Mouse (Mus musculus) limb, embryonic 12.5 days (tissue): ENCODE measurements around the gene Psg16. TPM values are rescaled to one million over a fixed set of nuclear protein-coding genes. Genes with fewer than 3 reads are reported as not detected.

Experiments
- ATAC-seq: fragments of 200-750 bp; cut with Nextera tagmentation; 2 replicates; pipeline ENCODE4 v1.8.0; 2017; ENCODE audit warnings: low read depth, moderate TSS enrichment; ENCODE audit not compliant: insufficient number of reproducible peaks, insufficient read depth, low FRiP score, low TSS enrichment
- H3K27ac ChIP-seq: fragments of 300-500 bp; sonication (generic); 2 replicates; pipeline ENCODE4 v1.5.1; 2016; ENCODE audit warnings: mild to moderate bottlenecking, moderate library complexity
- H3K27me3 ChIP-seq: fragments of 300-500 bp; sonication (generic); 2 replicates; pipeline ENCODE4 v1.6.1; 2016; ENCODE audit warnings: mild to moderate bottlenecking, moderate library complexity
- H3K36me3 ChIP-seq: fragments of 300-500 bp; sonication (generic); 2 replicates; pipeline ENCODE4 v1.6.1; 2016; ENCODE audit warnings: mild to moderate bottlenecking, moderate library complexity
- H3K4me1 ChIP-seq: fragments of 300-500 bp; sonication (generic); replicated peaks from 2 replicates; pipeline ENCODE4 v1.6.1; 2016
- H3K4me2 ChIP-seq: fragments of 300-500 bp; sonication (generic); 2 replicates; pipeline ENCODE4 v1.6.1; 2016; ENCODE audit warnings: mild to moderate bottlenecking, moderate library complexity
- H3K4me3 ChIP-seq: fragments of 300-500 bp; sonication (generic); replicated peaks from 2 replicates; pipeline ENCODE4 v1.5.1; 2016; ENCODE audit warnings: mild to moderate bottlenecking
- H3K9ac ChIP-seq: fragments of 300-500 bp; sonication (generic); replicated peaks from 2 replicates; pipeline ENCODE4 v1.6.1; 2016; ENCODE audit warnings: mild to moderate bottlenecking, moderate library complexity
- H3K9me3 ChIP-seq: fragments of 300-500 bp; sonication (generic); 2 replicates; pipeline ENCODE4 v1.6.1; 2016; ENCODE audit warnings: mild to moderate bottlenecking, moderate library complexity
- WGBS: fragments of 180-500 bp; shearing (Covaris S2); methylation state at CpG from one replicate; pipeline ENCODE4 v1.1.7; 2016; 5-methylcytosine and 5-hydroxymethylcytosine counted together
- polyA plus RNA-seq: library from polyadenylated mRNA; unstranded; fragments of >200 nt; fragmentation: Nextera tagmentation; extraction: Ambion mirVana; gene quantifications from 2 replicates; pipeline ENCODE4 v1.2.1, GENCODE M21; 2016

Gene Psg16
- polyA plus RNA-seq, 1 experiment from 2014 or later: 0.14 TPM

GRCm38 (mm10) chr7:17155634-17156033, 81.8 kb downstream of the Psg16 start:
- ATAC-seq: no peak
- Histone ChIP-seq H3K4me2 (no peak overlapping the region), H3K4me1 (no peaks in the 10 kb centered on the region), H3K4me3 (no peak overlapping the region), H3K27me3 (no peaks in the 10 kb centered on the region), H3K9ac (no peak overlapping the region), H3K9me3 (peaks cover 30% of the 10 kb centered on the region), H3K36me3 (no peaks in the 10 kb centered on the region), H3K27ac (no peak overlapping the region)
- 36% methylated on average over 2 of the region's 2 CpGs for WGBS

DNA sequence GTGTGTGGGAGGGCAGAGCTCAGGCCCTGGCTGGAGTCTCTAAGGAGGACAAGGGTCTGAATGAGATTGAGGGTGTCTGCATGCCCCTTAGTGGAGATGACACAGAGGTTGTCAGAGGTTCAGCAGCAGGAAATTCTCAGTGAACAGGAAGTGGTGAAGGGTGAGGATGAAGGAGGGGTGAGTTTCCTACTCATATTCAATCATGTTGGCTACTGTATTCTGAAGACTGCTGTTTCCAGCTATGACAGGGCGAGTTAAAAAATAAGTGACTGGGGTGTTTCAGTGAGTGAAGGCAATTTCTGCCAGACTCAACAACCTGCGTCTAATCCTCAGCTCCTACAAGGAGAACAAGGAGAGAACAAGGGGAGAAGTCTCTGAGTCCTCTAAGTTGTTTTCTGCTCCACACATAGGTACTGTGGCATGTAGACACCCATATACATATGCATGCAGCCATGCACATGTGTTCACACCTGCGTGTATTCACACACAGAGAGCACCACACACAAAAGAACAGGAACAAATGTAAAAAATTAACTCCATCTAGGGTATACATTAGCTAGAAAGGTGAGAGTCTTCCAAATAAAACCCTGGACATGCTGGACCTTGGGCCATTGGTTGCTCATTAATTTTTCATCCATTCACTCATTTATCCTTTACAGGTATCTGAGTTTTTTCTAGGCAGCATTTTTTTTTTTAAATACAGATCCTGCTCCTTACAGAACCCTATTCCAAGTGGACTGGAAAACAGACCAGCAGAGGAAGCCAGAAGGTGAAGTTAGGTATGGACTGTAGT, 83.2 kb downstream of the Psg16 start:
- no peak overlapping the region for H3K9ac ChIP-seq
- no peak overlapping the region for H3K4me3 ChIP-seq
- H3K27ac ChIP-seq: no peak overlapping the region
- H3K27me3 ChIP-seq: no peaks in the 10 kb centered on the region
- WGBS: 70% methylated on average over 3 of the region's 3 CpGs
- no peak overlapping the region for H3K4me2 ChIP-seq
- no peaks in the 10 kb centered on the region for H3K36me3 ChIP-seq
- no peak for ATAC-seq
- no peaks in the 10 kb centered on the region for H3K4me1 ChIP-seq
- peaks cover 40% of the 10 kb centered on the region for H3K9me3 ChIP-seq

- H3K9ac ChIP-seq: no peak overlapping the region
- H3K27ac ChIP-seq: no peak overlapping the region
- no peaks in the 10 kb centered on the region for H3K4me1 ChIP-seq
- no peak for ATAC-seq
- WGBS: 85% methylated on average over 7 of the region's 7 CpGs
- H3K4me3 ChIP-seq: no peak overlapping the region
- H3K9me3 ChIP-seq: peaks cover 35% of the 10 kb centered on the region
- no peak overlapping the region for H3K4me2 ChIP-seq
- no peaks in the 10 kb centered on the region for H3K36me3 ChIP-seq
- H3K27me3 ChIP-seq: no peaks in the 10 kb centered on the region
These were observed 85.2 kb downstream of the Psg16 start for GRCm38 (mm10) chr7:17159011-17159410.

DNA sequence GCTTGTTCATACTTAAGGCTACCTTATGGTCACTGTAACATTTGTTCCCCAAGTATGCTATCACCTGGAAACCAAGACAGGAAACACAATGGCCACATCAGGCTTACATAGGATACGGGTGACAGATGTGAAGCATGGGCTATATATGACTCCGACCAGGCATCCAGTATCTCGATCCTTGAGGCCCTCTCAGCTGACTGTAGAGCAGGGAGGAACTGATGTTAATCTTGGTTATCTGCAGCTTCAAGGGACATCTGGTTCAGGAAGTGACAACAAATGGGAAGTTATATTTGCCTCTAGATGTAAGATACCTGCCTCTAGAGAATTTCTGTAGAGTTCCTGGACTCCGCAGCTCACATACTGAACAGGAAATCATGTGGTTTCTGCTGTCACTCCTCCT, 98.0 kb downstream of the Psg16 start:
- 90% methylated on average over 4 of the region's 4 CpGs for WGBS
- H3K36me3 ChIP-seq: no peaks in the 10 kb centered on the region
- ATAC-seq: no peak
- H3K9me3 ChIP-seq: peaks cover 35% of the 10 kb centered on the region
- H3K4me1 ChIP-seq: no peaks in the 10 kb centered on the region
- H3K27me3 ChIP-seq: no peaks in the 10 kb centered on the region
- H3K4me3 ChIP-seq: no peak overlapping the region
- no peak overlapping the region for H3K27ac ChIP-seq
- H3K9ac ChIP-seq: no peak overlapping the region
- no peak overlapping the region for H3K4me2 ChIP-seq

Other genes with a start within 250 kb of the Psg16 start
- gene Prkd2, start 231.1 kb upstream of the Psg16 start, polyA plus RNA-seq: 16.0 and 16.2 TPM in 2 replicates
- gene Dact3, start 198.7 kb upstream of the Psg16 start, polyA plus RNA-seq: 9.8 and 12.5 TPM in 2 replicates
- 13.2 and 16.2 TPM in 2 replicates for gene Gng8, start 182.3 kb upstream of the Psg16 start, polyA plus RNA-seq
- gene Ptgir, start 167.6 kb upstream of the Psg16 start, polyA plus RNA-seq: 0.96 and 1.1 TPM in 2 replicates
- gene Calm3, start 149.9 kb upstream of the Psg16 start, polyA plus RNA-seq: 108 and 123 TPM in 2 replicates
- gene Pnmal2, start 129.4 kb upstream of the Psg16 start, polyA plus RNA-seq: 16.6 and 16.9 TPM in 2 replicates
- 1.4 and 1.5 TPM in 2 replicates for gene Pnmal1, start 114.4 kb upstream of the Psg16 start, polyA plus RNA-seq
- gene Gm42372, start 91.0 kb upstream of the Psg16 start, polyA plus RNA-seq: 0.26 and 0.32 TPM in 2 replicates
- 22.1 and 35.2 TPM in 2 replicates for gene Ccdc8, start 81.3 kb upstream of the Psg16 start, polyA plus RNA-seq
- gene Ppp5c, start 46.1 kb upstream of the Psg16 start, polyA plus RNA-seq: 126 TPM in 2 replicates
- gene Hif3a, start 11.6 kb upstream of the Psg16 start, polyA plus RNA-seq: 10.8 and 11.3 TPM in 2 replicates
- gene Ceacam3, start 76.2 kb downstream of the Psg16 start, polyA plus RNA-seq: not detected in 2 replicates
- gene Psg29, start 129.4 kb downstream of the Psg16 start, polyA plus RNA-seq: not detected in 2 replicates